Mouse (Mus musculus): ENCODE data around the gene Cpne7.
A peak's percentile ranks its signal among the peaks of the same experiment; 100 is the strongest.
"Not testable (repeated sequence)": the region's sequence is repeated elsewhere in the genome, so short reads cannot be mapped to it uniquely, and the experiment has no call there.

The Cpne7 gene

GRCm38 (mm10) chr8:123117127-123117731, at the start of gene Cpne7:
Gene Cpne7, plus strand, starts transcription at chr8:123117374.
- peak in 1 of 2 experiments; percentile 46 for DNase-seq

- peak in 1 of 2 experiments; percentile 25 for DNase-seq
Measured at GRCm38 (mm10) chr8:123071176-123071575, 46.0 kb upstream of the Cpne7 start.

GRCm38 (mm10) chr8:123077213-123077612, 40.0 kb upstream of the Cpne7 start:
- no peak for DNase-seq

GRCm38 (mm10) chr8:123082993-123083392, 34.2 kb upstream of the Cpne7 start:
- DNase-seq: no peak

- no peak for DNase-seq
Measured at GRCm38 (mm10) chr8:123083610-123084009, 33.6 kb upstream of the Cpne7 start.

GRCm38 (mm10) chr8:123087289-123087688, 29.9 kb upstream of the Cpne7 start:
- DNase-seq: peak; percentile 19 to 43

GRCm38 (mm10) chr8:123097216-123097615, 20.0 kb upstream of the Cpne7 start:
- DNase-seq: no peak

GRCm38 (mm10) chr8:123097786-123098584, 19.2 kb upstream of the Cpne7 start:
- DNase-seq: peak; percentile 56 to 67

GRCm38 (mm10) chr8:123100288-123100687, 16.9 kb upstream of the Cpne7 start:
- no peak for DNase-seq

- DNase-seq: no peak
Measured at GRCm38 (mm10) chr8:123101244-123101643, 15.9 kb upstream of the Cpne7 start.

GRCm38 (mm10) chr8:123101735-123102685, 15.2 kb upstream of the Cpne7 start, which contains the start of gene Rpl13:
Gene Rpl13, plus strand, starts transcription at chr8:123102350.
- DNase-seq: peak; percentile 98

GRCm38 (mm10) chr8:123102855-123103254, 14.3 kb upstream of the Cpne7 start:
- DNase-seq: not testable (repeated sequence)

- DNase-seq: no peak
Measured at GRCm38 (mm10) chr8:123103285-123103684, 13.9 kb upstream of the Cpne7 start.

- DNase-seq: no peak
Measured at GRCm38 (mm10) chr8:123104046-123104767, 13.0 kb upstream of the Cpne7 start.

GRCm38 (mm10) chr8:123105553-123106326, 11.4 kb upstream of the Cpne7 start:
- peak in 1 of 2 experiments; percentile 60 for DNase-seq

GRCm38 (mm10) chr8:123106531-123106930, 10.6 kb upstream of the Cpne7 start:
- DNase-seq: peak in 1 of 2 experiments; percentile 55

- no peak for DNase-seq
Measured at GRCm38 (mm10) chr8:123108010-123108409, 9.2 kb upstream of the Cpne7 start.

GRCm38 (mm10) chr8:123108953-123109352, 8.2 kb upstream of the Cpne7 start:
- no peak for DNase-seq

- peak; percentile 34 to 82 for DNase-seq
Measured at GRCm38 (mm10) chr8:123110649-123111048, 6.5 kb upstream of the Cpne7 start.

- DNase-seq: no peak
Measured at GRCm38 (mm10) chr8:123112892-123113291, 4.3 kb upstream of the Cpne7 start.

- peak in 1 of 2 experiments; percentile 34 for DNase-seq
Measured at GRCm38 (mm10) chr8:123113908-123114469, 3.2 kb upstream of the Cpne7 start.
